Mouse (Mus musculus) bone marrow macrophage, adult 2 months (primary cell): Measurements from ENCODE around the gene Slc38a6.

Experiments used
- CTCF ChIP-seq: IDR thresholded peaks from 2 replicates; pipeline ENCODE4 v1.5.1; 2012; ENCODE audit warnings: low read depth, mild to moderate bottlenecking, low read length, moderate library complexity
- POLR2A ChIP-seq: IDR thresholded peaks from 2 replicates; pipeline ENCODE4 v1.6.1; 2012; ENCODE audit warnings: mild to moderate bottlenecking, low read depth, low read length, borderline replicate concordance

DNA sequence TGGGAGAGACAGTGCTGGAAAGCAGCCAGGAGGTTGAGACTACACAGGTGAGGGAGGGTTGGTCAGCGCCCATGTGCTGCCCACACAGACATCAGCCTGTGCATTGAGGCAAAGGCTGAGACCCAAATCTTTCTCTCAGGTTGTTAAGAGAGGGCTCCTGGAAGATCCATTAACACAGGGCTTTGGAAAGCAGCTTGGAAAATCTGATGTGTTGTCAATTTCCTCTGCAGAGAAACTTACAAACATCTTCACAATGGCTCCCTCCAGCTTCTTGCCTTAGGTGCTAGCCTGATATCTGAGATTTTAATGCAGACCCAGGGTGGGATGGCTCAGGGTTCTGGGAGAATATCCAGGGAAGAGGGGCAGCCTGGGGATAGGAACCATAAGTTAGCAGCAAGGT, 105.9 kb downstream of the Slc38a6 start:
- no peak for TF ChIP-seq CTCF
- no peak for TF ChIP-seq POLR2A
